Mouse (Mus musculus) midbrain, embryonic 15.5 days (tissue): ENCODE measurements at regions not wholly inside any gene's neighbourhood (a gene's known extent, or its start where the extent isn't known, plus 50 kb on each side); places are given as distances from the start of the nearest gene placed in this dataset.

Experiments
- ATAC-seq: fragments of 200-750 bp; cut with Nextera tagmentation; replicated peaks from 2 replicates; pipeline ENCODE4 v1.8.0; 2017; ENCODE audit warnings: moderate TSS enrichment
- H3K27ac ChIP-seq: fragments of 300-500 bp; sonication (generic); 2 replicates; pipeline ENCODE4 v1.5.1; 2015; ENCODE audit warnings: mild to moderate bottlenecking, inconsistent platforms
- H3K27me3 ChIP-seq: fragments of 300-500 bp; sonication (generic); replicated peaks from 2 replicates; pipeline ENCODE4 v1.6.1; 2015; ENCODE audit warnings: inconsistent platforms
- H3K36me3 ChIP-seq: fragments of 300-500 bp; sonication (generic); replicated peaks from 2 replicates; pipeline ENCODE4 v1.6.1; 2015; ENCODE audit warnings: inconsistent platforms
- H3K4me1 ChIP-seq: fragments of 300-500 bp; sonication (generic); 2 replicates; pipeline ENCODE4 v1.6.1; 2015; ENCODE audit warnings: inconsistent platforms
- H3K4me2 ChIP-seq: fragments of 300-500 bp; sonication (generic); 2 replicates; pipeline ENCODE4 v1.6.1; 2015; ENCODE audit warnings: inconsistent platforms, mild to moderate bottlenecking, moderate library complexity
- H3K4me3 ChIP-seq: fragments of 300-500 bp; sonication (generic); 2 replicates; pipeline ENCODE4 v1.5.1; 2015; ENCODE audit warnings: mild to moderate bottlenecking, inconsistent platforms
- H3K9ac ChIP-seq: fragments of 300-500 bp; sonication (generic); 2 replicates; pipeline ENCODE4 v1.6.1; 2015; ENCODE audit warnings: mild to moderate bottlenecking, inconsistent platforms
- H3K9me3 ChIP-seq: fragments of 300-500 bp; sonication (generic); 2 replicates; pipeline ENCODE4 v1.6.1; 2016; ENCODE audit warnings: inconsistent platforms
- WGBS: fragments of 180-500 bp; shearing (Covaris S2); methylation state at CpG from one replicate; pipeline ENCODE4 v1.1.7; 2015; ENCODE audit warnings: mixed read lengths; 5-methylcytosine and 5-hydroxymethylcytosine counted together

DNA sequence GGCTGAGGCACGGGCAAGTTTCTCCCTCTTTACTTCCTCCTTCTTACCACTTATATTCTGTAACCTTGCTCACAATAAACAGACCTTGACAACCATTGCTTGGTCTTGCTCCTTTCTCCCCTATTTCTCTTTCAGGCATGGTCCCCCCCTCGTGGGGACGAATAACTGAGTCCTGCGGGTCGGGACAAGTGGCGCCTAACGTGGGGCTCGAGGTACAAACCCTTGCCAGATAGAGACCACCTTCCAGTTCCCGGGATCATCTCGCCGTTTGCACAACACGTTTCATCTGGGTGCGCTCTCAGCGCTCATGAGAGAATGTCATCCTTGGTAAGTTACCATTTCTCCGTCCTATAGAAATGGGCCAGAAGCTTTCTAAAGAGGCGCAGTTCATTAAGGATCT lies 79.6 kb upstream of the Foxn3 start:
- ATAC-seq, result no peak
- Histone ChIP-seq H3K27me3 (no peaks in the 10 kb centered on the region), H3K27ac (no peak overlapping the region), H3K36me3 (no peaks in the 10 kb centered on the region), H3K4me2 (no peak overlapping the region), H3K9ac (no peak overlapping the region), H3K9me3 (peaks cover 7% of the 10 kb centered on the region; the same call in 1 of the 2 replicates), H3K4me1 (peaks cover 16% of the 10 kb centered on the region), H3K4me3 (no peak overlapping the region)
- WGBS, result 96% methylated on average over 16 of the region's 16 CpGs

DNA sequence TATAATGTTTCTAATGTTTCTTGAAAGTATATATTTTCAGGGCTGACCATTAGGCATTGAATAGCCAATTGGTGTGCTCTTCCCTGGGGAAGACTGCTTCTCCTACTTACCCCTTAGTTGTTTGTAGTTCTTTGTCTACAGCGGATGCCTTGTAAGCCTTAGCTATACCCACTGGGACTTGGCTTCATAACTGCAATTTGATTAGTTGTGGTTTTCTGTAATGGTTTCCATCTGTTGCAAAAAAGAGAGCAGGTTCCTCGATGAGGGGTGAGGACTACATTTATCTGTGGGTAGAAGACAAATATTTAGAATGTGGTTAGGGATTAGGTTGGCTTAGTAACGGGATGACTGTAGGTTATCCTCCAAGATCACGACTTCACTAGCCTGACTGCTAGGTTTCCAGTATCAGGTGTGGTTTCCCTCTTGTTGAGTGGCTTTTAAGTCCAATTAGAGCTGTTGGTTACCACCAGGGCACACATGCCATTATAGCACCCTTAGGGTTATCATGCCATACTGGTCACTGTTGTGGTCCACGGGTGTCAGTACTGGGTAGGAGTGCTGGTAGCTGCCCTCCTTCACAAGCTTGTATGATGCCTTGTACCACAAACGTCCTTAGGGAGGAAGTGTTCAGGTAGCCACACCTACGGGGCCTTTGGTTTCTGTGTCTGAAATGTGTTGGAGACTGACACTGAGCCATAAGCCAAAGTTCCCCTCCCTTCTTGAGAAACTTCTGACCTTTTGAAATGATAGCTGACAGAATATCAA lies 78.9 kb upstream of the Foxn3 start:
- no peak overlapping the region for H3K4me3 ChIP-seq
- no peaks in the 10 kb centered on the region for H3K27me3 ChIP-seq
- H3K9me3 ChIP-seq, result peaks cover 7% of the 10 kb centered on the region; the same call in 1 of the 2 replicates
- 81% methylated on average over 7 of the region's 7 CpGs for WGBS
- no peak overlapping the region for H3K9ac ChIP-seq
- no peak overlapping the region for H3K4me2 ChIP-seq
- no peaks in the 10 kb centered on the region for H3K36me3 ChIP-seq
- ATAC-seq, result no peak
- no peak overlapping the region for H3K27ac ChIP-seq
- peaks cover 16% of the 10 kb centered on the region for H3K4me1 ChIP-seq

DNA sequence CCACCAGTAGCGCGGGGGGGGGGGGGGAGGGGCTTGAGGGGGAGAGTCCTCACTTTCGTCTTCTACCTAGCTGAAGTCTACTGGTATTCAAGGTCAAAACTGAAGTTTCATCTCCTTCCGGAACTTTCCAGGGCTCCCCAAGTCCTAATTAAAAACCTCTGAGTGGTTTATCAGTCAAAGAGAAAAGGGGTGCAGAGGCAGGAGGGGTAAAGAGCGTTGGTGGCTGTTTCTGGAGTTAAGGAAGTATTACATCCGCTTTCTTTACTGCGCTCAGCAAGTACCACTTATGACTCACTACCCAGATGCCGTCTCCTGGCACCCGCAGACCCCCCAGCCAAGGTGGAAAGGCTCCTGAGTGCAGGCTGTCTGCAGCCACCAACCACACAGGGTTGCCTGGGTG lies 77.9 kb upstream of the Foxn3 start:
- 28% methylated on average over 8 of the region's 9 CpGs for WGBS
- Histone ChIP-seq H3K9ac (no peak overlapping the region), H3K4me2 (peak overlapping the region; percentile 45)

DNA sequence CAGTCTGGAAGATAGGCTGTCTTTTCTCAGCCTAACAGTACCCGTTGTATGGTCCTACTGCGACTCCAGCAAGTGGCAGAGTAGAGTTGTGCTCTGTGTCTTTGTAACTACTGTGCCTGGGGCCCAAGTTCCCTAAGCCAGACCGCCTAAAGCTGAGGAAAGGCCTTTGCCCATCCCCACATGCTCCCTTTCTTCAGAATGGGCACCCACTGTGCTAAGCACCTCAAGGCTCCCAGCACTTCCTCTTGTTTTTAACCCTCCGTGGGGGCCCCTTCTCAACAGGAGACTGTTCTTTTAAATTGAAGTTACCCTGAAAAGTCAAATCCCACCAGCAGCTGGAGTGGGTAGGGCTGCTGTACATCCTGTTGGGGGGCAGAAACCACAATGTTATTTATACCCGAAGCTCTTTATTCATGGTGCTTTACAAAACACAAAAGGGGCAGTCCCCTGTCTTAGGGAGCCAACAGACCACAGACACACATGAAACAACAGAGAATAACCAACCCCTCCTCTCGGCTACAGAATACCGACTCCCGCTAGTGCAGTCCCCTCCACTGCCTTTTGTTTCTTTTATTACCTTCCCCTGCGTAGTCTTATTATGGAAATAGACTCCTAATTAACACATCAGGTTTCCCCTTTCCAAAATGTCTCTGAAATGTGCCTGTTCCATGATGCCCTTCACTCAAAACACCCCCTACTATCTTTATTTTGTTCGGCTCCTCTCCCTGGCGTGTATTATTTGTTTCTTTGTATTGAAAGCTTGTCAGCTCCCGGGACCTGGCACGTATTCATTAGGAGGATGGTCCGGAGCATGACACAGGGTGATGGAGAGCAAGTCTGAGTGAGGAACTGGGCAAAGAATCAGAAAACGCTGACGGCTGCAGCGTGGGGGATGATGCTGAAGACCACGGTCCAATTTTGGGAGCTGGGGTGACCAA lies 77.1 kb upstream of the Foxn3 start:
- peaks cover 7% of the 10 kb centered on the region; the same call in 1 of the 2 replicates for H3K9me3 ChIP-seq
- no peaks in the 10 kb centered on the region for H3K27me3 ChIP-seq
- H3K4me3 ChIP-seq, result peak overlapping the region; percentile 7; the same call in 1 of the 2 replicates
- no peaks in the 10 kb centered on the region for H3K36me3 ChIP-seq
- H3K27ac ChIP-seq, result no peak overlapping the region
- H3K9ac ChIP-seq, result 0 out of 2 replicates have a peak overlapping the region, but pooled peaks have one; percentile 1
- H3K4me2 ChIP-seq, result peak overlapping the region; percentile 45
- ATAC-seq, result peak; percentile 51
- H3K4me1 ChIP-seq, result peaks cover 16% of the 10 kb centered on the region
- 2% methylated on average over 18 of the region's 18 CpGs for WGBS

More for the DNA sequence above, 77.9 kb upstream of the Foxn3 start:
- peaks cover 7% of the 10 kb centered on the region; the same call in 1 of the 2 replicates for H3K9me3 ChIP-seq
- H3K36me3 ChIP-seq, result no peaks in the 10 kb centered on the region
- no peak for ATAC-seq
- H3K4me3 ChIP-seq, result peak overlapping the region; percentile 7; the same call in 1 of the 2 replicates
- no peaks in the 10 kb centered on the region for H3K27me3 ChIP-seq
- no peak overlapping the region for H3K27ac ChIP-seq
- H3K4me1 ChIP-seq, result peaks cover 16% of the 10 kb centered on the region

DNA sequence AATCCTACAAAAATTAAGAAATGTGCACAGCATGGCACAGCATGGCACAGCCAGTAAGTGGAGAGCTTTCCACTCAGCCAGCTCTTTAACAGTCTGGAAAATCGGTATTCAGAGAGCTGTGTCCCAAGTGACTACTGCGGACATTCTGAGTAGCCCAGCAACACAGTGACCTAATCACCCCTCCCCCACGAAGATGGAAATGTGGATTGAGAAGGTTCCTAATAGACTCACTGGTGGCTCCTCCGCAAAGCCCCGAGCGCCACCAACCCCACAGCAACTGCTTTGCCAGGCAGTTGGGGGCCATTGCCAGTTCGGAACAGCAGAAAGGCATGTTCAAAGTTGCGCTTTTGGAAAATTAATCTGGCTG lies 76.4 kb upstream of the Foxn3 start:
- H3K9me3 ChIP-seq, result peaks cover 2% of the 10 kb centered on the region; the same call in 1 of the 2 replicates
- H3K4me3 ChIP-seq, result no peak overlapping the region
- peak overlapping the region; percentile 45; the same call in 1 of the 2 replicates for H3K4me2 ChIP-seq
- no peak overlapping the region for H3K9ac ChIP-seq
- H3K4me1 ChIP-seq, result peaks cover 16% of the 10 kb centered on the region
- ATAC-seq, result peak; percentile 59
- H3K36me3 ChIP-seq, result no peaks in the 10 kb centered on the region
- 6% methylated on average over 8 of the region's 8 CpGs for WGBS
- H3K27ac ChIP-seq, result no peak overlapping the region
- H3K27me3 ChIP-seq, result no peaks in the 10 kb centered on the region

DNA sequence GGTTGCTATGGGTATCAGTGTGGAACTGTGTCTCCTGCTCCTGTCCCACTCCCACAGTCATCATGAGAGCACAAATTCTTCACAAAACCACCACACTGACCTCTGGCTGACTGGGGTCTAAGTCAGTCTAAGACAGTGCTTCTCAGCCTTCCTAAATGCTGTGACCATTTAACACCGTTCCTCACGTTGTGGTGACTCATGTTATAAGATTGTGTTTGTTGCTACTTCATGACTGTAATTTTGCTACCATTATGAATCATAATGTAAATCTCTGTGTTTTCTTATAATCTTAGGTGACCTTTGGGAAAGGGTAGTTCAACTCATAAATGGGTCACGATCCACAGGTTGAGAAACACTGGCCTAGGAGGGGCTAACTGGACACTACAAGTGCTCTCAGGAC lies 75.7 kb upstream of the Foxn3 start:
- Histone ChIP-seq H3K9ac (no peak overlapping the region), H3K4me3 (no peak overlapping the region), H3K36me3 (no peaks in the 10 kb centered on the region), H3K4me1 (peaks cover 16% of the 10 kb centered on the region), H3K9me3 (no peaks in the 10 kb centered on the region), H3K4me2 (no peak overlapping the region), H3K27ac (no peak overlapping the region), H3K27me3 (no peaks in the 10 kb centered on the region)
- ATAC-seq, result no peak
- WGBS, result 93% methylated on average over 3 of the region's 3 CpGs

DNA sequence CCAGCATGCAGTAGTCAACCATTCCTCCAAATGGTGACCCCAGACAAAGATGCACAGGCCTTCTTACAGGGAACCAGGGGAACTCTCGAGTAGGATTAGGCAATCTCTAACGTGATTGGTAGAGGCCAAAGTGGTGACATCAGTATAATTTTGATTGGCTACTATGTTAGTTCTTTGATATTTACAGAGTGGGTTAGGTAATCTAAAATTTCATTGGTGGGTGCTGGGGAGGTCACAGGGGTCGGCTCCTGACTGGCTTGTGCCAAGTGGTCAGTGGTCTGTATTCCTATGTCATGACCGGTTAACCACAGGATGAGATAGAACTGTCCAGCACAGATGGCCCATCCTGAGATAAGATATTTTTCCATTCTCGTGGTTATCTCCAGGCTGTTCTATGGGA lies 74.6 kb upstream of the Foxn3 start:
- Histone ChIP-seq H3K36me3 (no peaks in the 10 kb centered on the region), H3K27ac (no peak overlapping the region), H3K4me2 (no peak overlapping the region), H3K4me1 (peaks cover 16% of the 10 kb centered on the region), H3K9me3 (no peaks in the 10 kb centered on the region), H3K9ac (no peak overlapping the region), H3K27me3 (no peaks in the 10 kb centered on the region), H3K4me3 (no peak overlapping the region)
- WGBS, result 90% methylated on average over 5 of the region's 5 CpGs
- ATAC-seq, result no peak

DNA sequence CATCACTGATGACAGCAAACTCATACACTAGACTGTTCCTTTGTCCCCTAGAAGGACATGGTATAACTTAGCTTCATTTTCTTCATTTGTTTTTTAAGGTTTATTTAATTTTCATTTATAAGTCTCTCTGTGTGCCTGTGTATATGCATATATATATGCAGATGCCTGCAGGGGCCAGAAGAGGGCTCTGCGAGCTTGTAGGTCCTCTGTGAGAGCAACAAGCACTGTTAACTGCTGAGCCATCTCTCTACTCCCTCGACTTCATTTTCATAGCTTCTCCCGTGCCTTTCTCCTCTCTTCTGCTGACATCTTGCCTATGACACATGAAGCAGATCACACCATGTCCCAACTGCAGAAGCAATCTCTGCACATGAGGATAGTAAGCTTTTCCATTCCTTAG lies 72.9 kb upstream of the Foxn3 start:
- no peak for ATAC-seq
- Histone ChIP-seq H3K9me3 (no peaks in the 10 kb centered on the region), H3K4me1 (peaks cover 16% of the 10 kb centered on the region), H3K4me3 (no peak overlapping the region), H3K36me3 (no peaks in the 10 kb centered on the region), H3K9ac (no peak overlapping the region), H3K27ac (no peak overlapping the region), H3K4me2 (no peak overlapping the region), H3K27me3 (no peaks in the 10 kb centered on the region)
- 85% methylated on average over 3 of the region's 3 CpGs for WGBS

DNA sequence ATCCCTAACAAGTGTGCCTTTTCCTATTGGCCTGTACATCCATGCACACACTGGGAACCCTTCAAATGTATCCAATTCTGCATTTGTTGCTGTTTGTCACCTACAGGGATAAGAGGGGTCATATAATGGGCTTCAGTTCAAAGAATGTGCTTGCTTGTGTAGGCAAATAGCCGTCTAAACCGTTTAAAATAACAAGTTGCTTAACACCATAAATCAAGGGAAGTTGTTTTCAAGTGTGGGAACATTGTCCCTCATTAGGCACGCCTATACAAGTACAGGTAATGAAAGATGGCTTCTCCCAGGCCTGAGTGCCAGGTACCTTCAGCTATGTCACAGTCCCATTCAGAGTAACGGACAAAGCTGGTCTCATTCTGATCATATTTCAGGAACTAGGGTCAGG lies 72.0 kb upstream of the Foxn3 start:
- H3K36me3 ChIP-seq, result no peaks in the 10 kb centered on the region
- WGBS, result 88% methylated on average over 4 of the region's 4 CpGs
- H3K27me3 ChIP-seq, result no peaks in the 10 kb centered on the region
- H3K9ac ChIP-seq, result no peak overlapping the region
- no peak for ATAC-seq
- no peaks in the 10 kb centered on the region for H3K9me3 ChIP-seq
- no peak overlapping the region for H3K27ac ChIP-seq
- H3K4me1 ChIP-seq, result peaks cover 8% of the 10 kb centered on the region
- H3K4me3 ChIP-seq, result no peak overlapping the region
- no peak overlapping the region for H3K4me2 ChIP-seq

DNA sequence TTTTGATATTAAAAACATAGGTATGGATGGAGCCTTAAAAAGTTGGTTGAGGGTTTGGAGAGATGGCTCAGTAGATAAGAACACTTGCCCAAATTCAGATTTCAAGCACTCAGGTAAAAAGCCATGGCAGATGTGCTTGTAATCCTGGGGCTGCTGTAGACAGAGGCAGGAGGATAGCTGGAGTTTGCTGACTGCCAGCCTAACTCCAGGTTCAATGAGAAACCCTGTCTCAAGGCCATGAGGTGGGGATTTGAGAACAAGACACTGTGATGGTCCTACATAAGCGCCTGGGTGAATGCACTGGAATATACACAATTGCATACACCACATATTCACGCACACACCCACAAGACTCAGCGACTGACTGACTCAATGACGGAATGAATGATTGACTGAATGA lies 71.3 kb upstream of the Foxn3 start:
- Histone ChIP-seq H3K9me3 (no peaks in the 10 kb centered on the region), H3K4me1 (peaks cover 2% of the 10 kb centered on the region), H3K36me3 (no peaks in the 10 kb centered on the region), H3K9ac (no peak overlapping the region), H3K27ac (no peak overlapping the region), H3K4me3 (no peak overlapping the region), H3K27me3 (no peaks in the 10 kb centered on the region), H3K4me2 (no peak overlapping the region)
- WGBS, result 85% methylated on average over 4 of the region's 4 CpGs
- ATAC-seq, result no peak

DNA sequence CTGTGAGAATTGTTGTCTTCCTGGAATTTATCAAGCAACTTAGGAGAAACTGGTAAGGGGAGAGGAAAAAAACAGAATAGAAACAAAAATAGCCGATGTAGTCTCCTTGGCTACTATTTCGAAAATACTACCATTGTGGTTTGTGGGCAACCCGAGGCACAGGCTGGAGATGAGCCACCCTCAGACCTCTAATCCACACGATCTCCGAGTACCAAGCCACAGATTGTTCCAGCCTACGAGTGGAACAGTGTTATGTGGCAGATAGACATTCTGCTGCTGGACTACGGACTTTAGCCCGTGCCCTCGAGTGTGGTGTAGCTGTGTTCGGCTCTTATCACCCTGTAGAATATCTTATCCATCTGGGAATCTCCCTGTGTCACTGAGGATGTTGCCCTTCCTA lies 70.3 kb upstream of the Foxn3 start:
- Histone ChIP-seq H3K27ac (no peak overlapping the region), H3K4me3 (no peak overlapping the region), H3K9ac (no peak overlapping the region), H3K4me2 (no peak overlapping the region), H3K27me3 (no peaks in the 10 kb centered on the region), H3K9me3 (no peaks in the 10 kb centered on the region), H3K4me1 (peaks cover under 1% of the 10 kb centered on the region), H3K36me3 (no peaks in the 10 kb centered on the region)
- 93% methylated on average over 10 of the region's 10 CpGs for WGBS
- no peak for ATAC-seq

DNA sequence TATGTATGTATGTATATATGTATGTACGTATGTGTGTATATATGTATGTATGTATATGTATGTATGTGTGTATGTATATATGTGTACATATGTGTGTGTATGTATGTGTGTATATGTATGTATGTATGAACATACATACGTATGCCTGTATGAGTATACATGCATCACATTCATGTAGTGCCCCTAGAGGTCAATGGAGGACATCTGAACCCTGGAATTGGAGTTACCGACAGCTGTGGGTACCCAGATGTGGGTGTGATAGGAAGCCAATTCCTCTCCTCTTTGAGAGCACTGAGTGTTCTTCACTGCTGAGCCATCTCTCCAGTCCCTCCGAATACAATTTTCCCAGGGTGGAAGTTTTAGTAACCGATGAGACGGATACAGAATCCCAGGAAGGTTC lies 69.6 kb upstream of the Foxn3 start:
- WGBS, result 95% methylated on average over 6 of the region's 6 CpGs
- no peak for ATAC-seq
- no peaks in the 10 kb centered on the region for H3K9me3 ChIP-seq
- no peaks in the 10 kb centered on the region for H3K36me3 ChIP-seq
- H3K9ac ChIP-seq, result no peak overlapping the region
- no peak overlapping the region for H3K27ac ChIP-seq
- no peak overlapping the region for H3K4me2 ChIP-seq
- no peaks in the 10 kb centered on the region for H3K27me3 ChIP-seq
- H3K4me1 ChIP-seq, result peaks cover 7% of the 10 kb centered on the region
- no peak overlapping the region for H3K4me3 ChIP-seq
